Mouse (Mus musculus): ENCODE data around the gene 2210010C04Rik.

Gene 2210010C04Rik

GRCm38 (mm10) chr6:41035409-41035808 lies at the start of gene 2210010C04Rik:
Gene 2210010C04Rik (minus strand): TSS chr6:41035509.
- DNase-seq (ENCODE audit: low read depth, low spot score) = no peak

- DNase-seq (ENCODE audit: low read depth, low spot score) = no peak
These were observed 44.8 kb upstream of the 2210010C04Rik start for GRCm38 (mm10) chr6:41080121-41080520.

GRCm38 (mm10) chr6:41078539-41079303 lies 43.4 kb upstream of the 2210010C04Rik start:
- no peak for DNase-seq (ENCODE audit: low read depth, low spot score)

GRCm38 (mm10) chr6:41075753-41076152 lies 40.4 kb upstream of the 2210010C04Rik start:
- no peak for DNase-seq (ENCODE audit: low read depth, low spot score)

- no peak for DNase-seq (ENCODE audit: low read depth, low spot score)
These were observed 28.0 kb upstream of the 2210010C04Rik start for GRCm38 (mm10) chr6:41063332-41063731.

GRCm38 (mm10) chr6:41062746-41063145 lies 27.4 kb upstream of the 2210010C04Rik start:
- DNase-seq (ENCODE audit: low read depth, low spot score) = no peak

- no peak for DNase-seq (ENCODE audit: low read depth, low spot score)
These were observed 26.8 kb upstream of the 2210010C04Rik start for GRCm38 (mm10) chr6:41062081-41062480.

- DNase-seq (ENCODE audit: low read depth, low spot score) = peak; percentile 14
These were observed 25.8 kb upstream of the 2210010C04Rik start for GRCm38 (mm10) chr6:41061085-41061484.

- no peak for DNase-seq (ENCODE audit: low read depth, low spot score)
These were observed 22.3 kb upstream of the 2210010C04Rik start for GRCm38 (mm10) chr6:41057653-41058052.

GRCm38 (mm10) chr6:41055581-41055980 lies 20.3 kb upstream of the 2210010C04Rik start:
- peak; percentile 36 for DNase-seq (ENCODE audit: low read depth, low spot score)

- no peak for DNase-seq (ENCODE audit: low read depth, low spot score)
These were observed 19.1 kb upstream of the 2210010C04Rik start for GRCm38 (mm10) chr6:41054379-41054778.

GRCm38 (mm10) chr6:41051824-41052223 lies 16.5 kb upstream of the 2210010C04Rik start:
- DNase-seq (ENCODE audit: low read depth, low spot score) = no peak

GRCm38 (mm10) chr6:41048602-41049001 lies 13.3 kb upstream of the 2210010C04Rik start:
- DNase-seq (ENCODE audit: low read depth, low spot score) = no peak

- DNase-seq (ENCODE audit: low read depth, low spot score) = no peak
These were observed 12.7 kb upstream of the 2210010C04Rik start for GRCm38 (mm10) chr6:41047961-41048360.

- no peak for DNase-seq (ENCODE audit: low read depth, low spot score)
These were observed 11.9 kb upstream of the 2210010C04Rik start for GRCm38 (mm10) chr6:41047202-41047601.

- peak; percentile 32 for DNase-seq (ENCODE audit: low read depth, low spot score)
These were observed 11.2 kb upstream of the 2210010C04Rik start for GRCm38 (mm10) chr6:41046553-41046952.

GRCm38 (mm10) chr6:41044753-41045152 lies 9.4 kb upstream of the 2210010C04Rik start:
- DNase-seq (ENCODE audit: low read depth, low spot score) = no peak

- DNase-seq (ENCODE audit: low read depth, low spot score) = no peak
These were observed 9.0 kb upstream of the 2210010C04Rik start for GRCm38 (mm10) chr6:41044314-41044713.

GRCm38 (mm10) chr6:41032802-41033201 lies 2.5 kb downstream of the 2210010C04Rik start:
- DNase-seq (ENCODE audit: low read depth, low spot score) = no peak

- DNase-seq (ENCODE audit: low read depth, low spot score) = no peak
These were observed 3.1 kb downstream of the 2210010C04Rik start for GRCm38 (mm10) chr6:41032231-41032630.

GRCm38 (mm10) chr6:41030821-41031220 lies 4.5 kb downstream of the 2210010C04Rik start:
- no peak for DNase-seq (ENCODE audit: low read depth, low spot score)

- DNase-seq (ENCODE audit: low read depth, low spot score) = no peak
These were observed 8.3 kb downstream of the 2210010C04Rik start for GRCm38 (mm10) chr6:41027053-41027452.

GRCm38 (mm10) chr6:41025873-41026650 lies 9.2 kb downstream of the 2210010C04Rik start:
- no peak for DNase-seq (ENCODE audit: low read depth, low spot score)
